Mouse (Mus musculus) embryonic facial prominence, embryonic 14.5 days (tissue): ENCODE data around the gene Tmem117. TPM values are rescaled to one million over a fixed set of nuclear protein-coding genes. Genes with fewer than 3 reads are reported as not detected.
A peak's percentile ranks its signal among the peaks of the same experiment; 100 is the strongest.

ENCODE experiments used
- ATAC-seq: fragments of 200-750 bp; cut with Nextera tagmentation; 2 replicates; pipeline ENCODE4 v1.8.0; 2017; ENCODE audit warnings: low read depth, moderate number of reproducible peaks, moderate TSS enrichment
- DNase-seq: peaks from one replicate; pipeline ENCODE4 v3.0.0-alpha.2; 2015; ENCODE audit warnings: low spot score
- H3K27ac ChIP-seq: fragments of 300-500 bp; sonication (generic); replicated peaks from 2 replicates; pipeline ENCODE4 v1.5.1; 2014; ENCODE audit warnings: low read depth, mild to moderate bottlenecking, low read length, moderate library complexity
- H3K27me3 ChIP-seq: fragments of 300-500 bp; sonication (generic); replicated peaks from 2 replicates; pipeline ENCODE4 v1.6.1; 2014; ENCODE audit warnings: low read length; ENCODE audit not compliant: control insufficient read depth, insufficient read depth
- H3K36me3 ChIP-seq: fragments of 300-500 bp; sonication (generic); 2 replicates; pipeline ENCODE4 v1.6.1; 2014; ENCODE audit warnings: low read length, mixed read lengths; ENCODE audit not compliant: control insufficient read depth, insufficient read depth
- H3K4me1 ChIP-seq: fragments of 300-500 bp; sonication (generic); 2 replicates; pipeline ENCODE4 v1.6.1; 2014; ENCODE audit warnings: antibody characterized with exemption, low read length; ENCODE audit not compliant: control insufficient read depth, insufficient read depth
- H3K4me2 ChIP-seq: fragments of 300-500 bp; sonication (generic); 2 replicates; pipeline ENCODE4 v1.6.1; 2014; ENCODE audit warnings: low read depth, mild to moderate bottlenecking, low read length, moderate library complexity, mixed read lengths
- H3K4me3 ChIP-seq: fragments of 300-500 bp; sonication (generic); 2 replicates; pipeline ENCODE4 v1.5.1; 2014; ENCODE audit warnings: low read depth, mild to moderate bottlenecking, low read length
- H3K9ac ChIP-seq: fragments of 300-500 bp; sonication (generic); 2 replicates; pipeline ENCODE4 v1.6.1; 2014; ENCODE audit warnings: low read depth, mild to moderate bottlenecking, low read length, moderate library complexity, mixed read lengths
- H3K9me3 ChIP-seq: fragments of 300-500 bp; sonication (generic); 2 replicates; pipeline ENCODE4 v1.6.1; 2016; ENCODE audit warnings: low read length; ENCODE audit not compliant: control insufficient read depth
- WGBS: fragments of 180-500 bp; shearing (Covaris S2); extraction: QIAGEN DNeasy Blood & Tissue Kit; methylation state at CpG from one replicate; pipeline ENCODE4 v1.1.7; 2014; 5-methylcytosine and 5-hydroxymethylcytosine counted together
- polyA plus RNA-seq: library from polyadenylated mRNA; unstranded; fragments of >200 nt; fragmentation: Nextera tagmentation; extraction: Ambion mirVana; gene quantifications from 2 replicates; pipeline ENCODE4 v1.2.1, GENCODE M21; 2014

Gene Tmem117
- polyA plus RNA-seq, 1 experiment from 2014 or later = 11.1 TPM

- H3K27ac ChIP-seq = no peak overlapping the region
- no peaks in the 10 kb centered on the region for H3K4me1 ChIP-seq
- ATAC-seq (no peak), DNase-seq (no peak)
- H3K9me3 ChIP-seq = no peaks in the 10 kb centered on the region; the same call in 1 of the 2 replicates
- H3K4me3 ChIP-seq = no peak overlapping the region
- H3K27me3 ChIP-seq = no peaks in the 10 kb centered on the region
- H3K9ac ChIP-seq = no peak overlapping the region
- WGBS = 84% methylated on average over 2 of the region's 2 CpGs
- no peaks in the 10 kb centered on the region for H3K36me3 ChIP-seq
- H3K4me2 ChIP-seq = no peak overlapping the region
Observed at GRCm38 (mm10) chr15:94847501-94847900, 218.5 kb downstream of the Tmem117 start.

- 74% methylated on average over 6 of the region's 6 CpGs for WGBS
- ATAC-seq (no peak), DNase-seq (no peak)
- Histone ChIP-seq H3K27ac (no peak overlapping the region), H3K4me2 (no peak overlapping the region), H3K9ac (no peak overlapping the region), H3K9me3 (no peaks in the 10 kb centered on the region), H3K27me3 (no peaks in the 10 kb centered on the region), H3K4me1 (no peaks in the 10 kb centered on the region), H3K36me3 (no peaks in the 10 kb centered on the region), H3K4me3 (no peak overlapping the region)
Observed at GRCm38 (mm10) chr15:94859641-94860040, 230.6 kb downstream of the Tmem117 start.

- no peak overlapping the region for H3K9ac ChIP-seq
- no peak overlapping the region for H3K4me2 ChIP-seq
- no peaks in the 10 kb centered on the region for H3K27me3 ChIP-seq
- H3K36me3 ChIP-seq = no peaks in the 10 kb centered on the region
- no peaks in the 10 kb centered on the region for H3K9me3 ChIP-seq
- no peak overlapping the region for H3K27ac ChIP-seq
- H3K4me3 ChIP-seq = no peak overlapping the region
- ATAC-seq (no peak), DNase-seq (no peak)
- WGBS = 84% methylated on average over 2 of the region's 2 CpGs
- H3K4me1 ChIP-seq = no peaks in the 10 kb centered on the region
Observed at GRCm38 (mm10) chr15:94861173-94861572, 232.1 kb downstream of the Tmem117 start.

DNA sequence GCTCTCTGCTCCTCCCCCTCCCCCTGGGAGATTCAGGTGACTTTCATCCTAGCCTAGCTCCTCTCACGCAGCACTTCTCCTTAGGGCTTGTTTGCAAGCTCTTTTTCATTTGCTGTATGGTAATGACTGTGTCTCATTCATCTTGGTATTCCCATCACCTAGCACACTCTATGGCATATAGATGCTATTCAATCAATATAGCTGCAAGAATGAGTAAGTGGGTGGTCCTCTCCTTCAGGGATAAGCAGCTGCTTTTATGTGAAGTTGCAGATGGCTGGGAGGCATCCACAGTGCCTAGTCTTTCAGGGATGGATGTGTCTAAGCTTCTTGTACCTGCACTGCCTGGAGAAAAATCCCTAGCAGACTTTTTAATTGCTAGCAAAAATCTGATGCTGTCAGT, 235.1 kb downstream of the Tmem117 start:
- WGBS = 33% methylated on average over 1 of the region's 1 CpGs
- no peak for ATAC-seq

GRCm38 (mm10) chr15:94868372-94868771, 239.3 kb downstream of the Tmem117 start:
- ATAC-seq = no peak
- no peak for DNase-seq

More for the DNA sequence above, 235.1 kb downstream of the Tmem117 start:
- peak; percentile 11 for DNase-seq
- Histone ChIP-seq H3K27me3 (no peaks in the 10 kb centered on the region), H3K4me3 (no peak overlapping the region), H3K4me2 (no peak overlapping the region), H3K36me3 (no peaks in the 10 kb centered on the region), H3K9me3 (no peaks in the 10 kb centered on the region), H3K9ac (no peak overlapping the region), H3K4me1 (no peaks in the 10 kb centered on the region), H3K27ac (no peak overlapping the region)

GRCm38 (mm10) chr15:94885026-94885425, 256.0 kb downstream of the Tmem117 start:
- Histone ChIP-seq H3K27me3 (no peaks in the 10 kb centered on the region), H3K4me1 (no peaks in the 10 kb centered on the region), H3K36me3 (no peaks in the 10 kb centered on the region), H3K4me3 (no peak overlapping the region), H3K27ac (no peak overlapping the region), H3K4me2 (no peak overlapping the region), H3K9me3 (no peaks in the 10 kb centered on the region), H3K9ac (no peak overlapping the region)
- 64% methylated on average over 4 of the region's 4 CpGs for WGBS
- ATAC-seq = no peak
- no peak for DNase-seq

More at GRCm38 (mm10) chr15:94868372-94868771, 239.3 kb downstream of the Tmem117 start:
- H3K9ac ChIP-seq = no peak overlapping the region
- no peak overlapping the region for H3K4me2 ChIP-seq
- no peaks in the 10 kb centered on the region for H3K36me3 ChIP-seq
- H3K27ac ChIP-seq = no peak overlapping the region
- H3K9me3 ChIP-seq = no peaks in the 10 kb centered on the region
- H3K4me3 ChIP-seq = no peak overlapping the region
- H3K4me1 ChIP-seq = no peaks in the 10 kb centered on the region
- 83% methylated on average over 5 of the region's 5 CpGs for WGBS
- no peaks in the 10 kb centered on the region for H3K27me3 ChIP-seq

GRCm38 (mm10) chr15:94893201-94893600, 264.2 kb downstream of the Tmem117 start:
- no peak for DNase-seq
- ATAC-seq = no peak
- Histone ChIP-seq H3K9ac (no peak overlapping the region), H3K27me3 (no peaks in the 10 kb centered on the region), H3K4me3 (no peak overlapping the region), H3K4me1 (no peaks in the 10 kb centered on the region), H3K9me3 (no peaks in the 10 kb centered on the region), H3K27ac (no peak overlapping the region), H3K4me2 (no peak overlapping the region), H3K36me3 (no peaks in the 10 kb centered on the region)
- WGBS = 84% methylated on average over 1 of the region's 1 CpGs

DNA sequence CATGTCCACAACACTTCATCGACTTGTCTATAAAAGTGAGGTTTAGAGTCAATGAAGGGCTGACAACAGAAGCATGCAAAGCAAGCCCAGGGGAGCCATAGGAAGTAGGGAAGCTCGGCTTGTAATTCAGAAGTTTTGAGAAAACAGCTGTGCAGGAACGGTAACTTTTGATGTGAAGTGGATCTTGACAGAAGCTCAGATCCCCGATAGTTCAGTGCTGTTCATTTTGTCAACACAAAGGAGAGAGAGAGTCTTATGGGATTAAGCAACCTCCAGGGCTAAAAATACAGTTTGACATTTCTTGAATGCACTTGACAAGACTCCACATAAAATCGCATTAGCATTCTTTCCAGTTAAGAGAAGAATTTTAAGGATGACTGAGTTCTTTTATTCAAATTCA, 265.1 kb downstream of the Tmem117 start:
- no peak overlapping the region for H3K27ac ChIP-seq
- no peak overlapping the region for H3K9ac ChIP-seq
- peak; percentile 63 for DNase-seq
- ATAC-seq = peak; percentile 30; the same call in 1 of the 2 replicates
- H3K4me1 ChIP-seq = no peaks in the 10 kb centered on the region
- WGBS = 40% methylated on average over 5 of the region's 5 CpGs
- H3K36me3 ChIP-seq = no peaks in the 10 kb centered on the region
- H3K4me2 ChIP-seq = no peak overlapping the region
- H3K27me3 ChIP-seq = no peaks in the 10 kb centered on the region
- no peak overlapping the region for H3K4me3 ChIP-seq
- H3K9me3 ChIP-seq = no peaks in the 10 kb centered on the region

- Histone ChIP-seq H3K4me1 (no peaks in the 10 kb centered on the region), H3K27ac (no peak overlapping the region), H3K9ac (no peak overlapping the region), H3K4me2 (no peak overlapping the region), H3K4me3 (no peak overlapping the region), H3K9me3 (no peaks in the 10 kb centered on the region), H3K27me3 (no peaks in the 10 kb centered on the region), H3K36me3 (no peaks in the 10 kb centered on the region)
- ATAC-seq (no peak), DNase-seq (no peak)
- 91% methylated on average over 11 of the region's 11 CpGs for WGBS
Observed at GRCm38 (mm10) chr15:94895681-94896080, 266.6 kb downstream of the Tmem117 start.
